Mouse (Mus musculus) adrenal gland, adult 2 months (tissue): ENCODE measurements at regions not wholly inside any gene's neighbourhood (a gene's known extent, or its start where the extent isn't known, plus 50 kb on each side); places are given as distances from the start of the nearest gene placed in this dataset.

Experiments
- DNase-seq: peaks from one replicate; pipeline ENCODE4 v3.0.0; 2021

DNA sequence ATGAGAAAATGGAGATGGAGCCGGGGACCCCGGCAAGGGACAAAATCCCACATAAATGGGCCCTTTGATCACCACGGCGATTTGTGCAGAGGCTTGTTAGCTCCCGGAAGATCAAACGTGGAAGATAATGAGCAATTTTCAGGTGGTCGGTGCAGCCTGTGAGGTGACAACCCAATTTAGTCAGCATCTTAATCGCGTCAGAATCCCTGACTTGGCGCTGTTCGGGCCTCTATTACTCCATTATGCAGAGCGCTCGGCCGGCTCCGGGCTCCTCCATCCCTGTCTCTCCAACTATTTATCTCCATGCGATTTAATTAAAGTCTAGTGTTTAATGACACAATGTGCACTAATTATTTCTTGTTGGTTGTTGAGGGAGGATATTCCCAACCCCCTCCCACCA is 66.1 kb upstream of the Igsf21 start:
- no peak for DNase-seq

- no peak for DNase-seq
These were observed 60.9 kb upstream of the Igsf21 start for GRCm38 (mm10) chr4:140307481-140307880.

GRCm38 (mm10) chr4:140304960-140305359 is 58.4 kb upstream of the Igsf21 start:
- DNase-seq, result no peak

DNA sequence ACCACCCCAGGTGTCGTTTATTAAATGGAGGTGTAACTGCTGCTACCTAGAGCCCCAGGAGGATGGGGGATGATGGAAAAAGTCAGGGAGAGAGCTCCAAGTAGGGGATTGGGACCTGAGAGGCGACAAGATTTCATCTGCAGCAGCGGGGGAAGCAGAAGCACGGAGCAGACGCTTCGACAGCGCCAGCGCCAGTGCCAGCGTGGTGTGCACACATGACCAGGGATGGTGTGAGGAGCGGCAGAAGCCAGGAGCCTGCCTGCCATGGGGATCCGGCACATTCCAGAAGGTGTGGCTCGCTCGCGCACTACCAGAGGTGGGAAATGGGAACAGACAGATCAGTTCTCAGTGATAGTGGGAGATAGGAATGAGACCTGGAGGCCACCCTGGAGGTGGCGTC is 55.1 kb upstream of the Igsf21 start:
- no peak for DNase-seq

DNA sequence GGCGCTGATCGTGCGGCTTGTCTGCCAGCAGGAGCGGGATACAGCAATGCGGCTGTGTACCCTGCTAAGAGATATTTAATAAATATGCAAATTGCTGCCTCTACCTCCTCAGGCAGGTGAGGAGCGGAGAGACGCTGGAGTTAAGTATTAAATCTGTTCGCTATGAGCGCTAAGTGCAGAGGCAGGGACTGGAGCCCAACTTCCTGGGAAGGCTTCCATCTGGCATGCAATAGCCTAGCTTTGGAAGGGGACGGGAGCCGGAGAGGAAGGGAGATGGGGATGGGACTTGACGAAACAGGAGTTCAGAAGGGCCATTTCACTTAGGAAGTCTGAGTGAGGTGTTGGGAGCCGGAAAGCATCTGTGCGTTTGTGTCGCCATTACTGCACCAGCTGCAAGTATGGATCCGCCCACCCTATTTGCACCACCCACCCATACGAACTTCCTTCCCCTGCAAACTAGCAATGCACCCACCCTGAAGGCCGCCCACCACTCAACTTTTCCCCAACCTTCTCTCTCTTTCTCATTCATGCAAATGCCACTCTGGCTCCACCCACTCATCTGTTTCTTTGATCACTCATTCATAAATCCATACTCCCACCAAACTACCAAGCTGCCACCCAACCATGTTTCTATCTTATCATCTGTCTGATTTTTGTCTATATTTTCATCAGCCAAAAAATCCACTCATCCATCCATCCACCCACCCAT is 51.5 kb upstream of the Igsf21 start:
- no peak for DNase-seq
